Mouse (Mus musculus) liver, embryonic 11.5 days (tissue): Measurements from ENCODE around the gene Prkaa1. TPM values are rescaled to one million over a fixed set of nuclear protein-coding genes. Genes with fewer than 3 reads are reported as not detected.

ENCODE experiments used
- ATAC-seq: fragments of 200-750 bp; cut with Nextera tagmentation; replicated peaks from 2 replicates; pipeline ENCODE4 v1.8.0; 2017; ENCODE audit warnings: moderate number of reproducible peaks, mild to moderate bottlenecking, moderate TSS enrichment, moderate library complexity; ENCODE audit not compliant: low FRiP score
- DNase-seq: peaks from one replicate; pipeline ENCODE4 v3.0.0-alpha.2; 2017; ENCODE audit warnings: low spot score
- H3K27ac ChIP-seq: fragments of 300-500 bp; sonication (generic); 2 replicates; pipeline ENCODE4 v1.5.1; 2014; ENCODE audit warnings: mild to moderate bottlenecking, low read depth, low read length, control low read depth
- H3K27me3 ChIP-seq: fragments of 300-500 bp; sonication (generic); replicated peaks from 2 replicates; pipeline ENCODE4 v1.6.1; 2014; ENCODE audit warnings: low read length, mixed read lengths; ENCODE audit not compliant: control insufficient read depth, insufficient read depth
- H3K36me3 ChIP-seq: fragments of 300-500 bp; sonication (generic); 2 replicates; pipeline ENCODE4 v1.6.1; 2014; ENCODE audit warnings: mild to moderate bottlenecking, low read length, moderate library complexity, mixed read lengths; ENCODE audit not compliant: control insufficient read depth, insufficient read depth
- H3K4me1 ChIP-seq: fragments of 300-500 bp; sonication (generic); replicated peaks from 2 replicates; pipeline ENCODE4 v1.6.1; 2014; ENCODE audit warnings: low read length, mixed read lengths; ENCODE audit not compliant: control insufficient read depth, insufficient read depth
- H3K4me2 ChIP-seq: fragments of 300-500 bp; sonication (generic); 2 replicates; pipeline ENCODE4 v1.6.1; 2014; ENCODE audit warnings: mild to moderate bottlenecking, control low read depth, moderate library complexity
- H3K4me3 ChIP-seq: fragments of 300-500 bp; sonication (generic); 2 replicates; pipeline ENCODE4 v1.5.1; 2014; ENCODE audit warnings: low read depth, low read length, control low read depth
- H3K9ac ChIP-seq: fragments of 300-500 bp; sonication (generic); 2 replicates; pipeline ENCODE4 v1.6.1; 2014; ENCODE audit warnings: low read depth, low read length, control low read depth
- H3K9me3 ChIP-seq: fragments of 300-500 bp; sonication (generic); 2 replicates; pipeline ENCODE4 v1.6.1; 2016; ENCODE audit warnings: low read length, inconsistent platforms, mixed read lengths; ENCODE audit not compliant: control insufficient read depth
- WGBS: fragments of 180-500 bp; shearing (Covaris S2); extraction: QIAGEN DNeasy Blood & Tissue Kit; methylation state at CpG from one replicate; pipeline ENCODE4 v1.1.7; 2014; 5-methylcytosine and 5-hydroxymethylcytosine counted together
- polyA plus RNA-seq: library from polyadenylated mRNA; unstranded; fragments of >200 nt; fragmentation: Nextera tagmentation; extraction: Ambion mirVana; gene quantifications from 2 replicates; pipeline ENCODE4 v1.2.1, GENCODE M21; 2014

Prkaa1 gene
- polyA plus RNA-seq, 1 experiment from 2014 or later: 36.2 TPM

DNA sequence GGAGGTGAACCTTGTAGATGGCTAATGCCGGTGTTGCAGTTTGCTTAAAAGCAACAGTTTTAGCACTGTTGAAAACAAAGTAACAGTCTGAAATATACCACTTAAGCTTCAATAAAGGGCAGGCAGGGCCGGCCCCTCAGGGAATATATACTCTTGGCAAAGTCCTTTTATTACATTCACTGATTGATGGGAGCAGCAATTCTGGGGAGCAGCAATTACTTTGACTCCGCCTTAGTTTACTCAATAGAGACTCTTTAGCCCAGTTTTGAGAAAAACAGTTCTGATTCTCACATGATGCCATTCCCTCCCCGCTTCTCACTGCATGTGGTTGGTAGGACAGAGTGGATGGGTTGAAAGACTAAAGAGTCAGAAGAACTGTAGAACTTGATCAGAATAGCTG is 5.5 kb downstream of the Prkaa1 start:
- ATAC-seq: no peak
- Histone ChIP-seq H3K4me3 (no peak overlapping the region), H3K36me3 (no peaks in the 10 kb centered on the region), H3K27ac (no peak overlapping the region), H3K9me3 (no peaks in the 10 kb centered on the region), H3K4me2 (no peak overlapping the region), H3K4me1 (peaks cover 32% of the 10 kb centered on the region), H3K9ac (no peak overlapping the region), H3K27me3 (no peaks in the 10 kb centered on the region)
- no peak for DNase-seq
- 82% methylated on average over 4 of the region's 4 CpGs for WGBS

DNA sequence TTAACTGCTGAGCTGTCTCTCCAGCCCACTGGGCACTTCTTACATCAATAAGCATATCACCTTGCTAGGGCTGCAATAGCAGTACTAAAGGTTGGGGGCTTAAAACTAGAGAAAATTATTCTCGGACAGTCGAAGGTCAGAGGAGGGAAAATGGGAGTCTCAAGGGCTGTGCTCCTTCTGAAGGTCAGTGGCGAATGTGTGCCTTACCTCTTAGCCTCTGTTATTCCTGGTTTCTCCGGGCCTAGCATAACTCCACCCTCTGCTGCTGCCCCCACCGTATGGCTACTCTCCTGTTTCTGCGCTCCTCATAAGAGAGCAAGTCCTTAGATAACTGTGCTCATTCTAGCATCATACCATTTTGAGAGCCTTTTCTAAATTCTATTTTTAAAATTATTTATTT is 8.5 kb downstream of the Prkaa1 start:
- WGBS: 90% methylated on average over 6 of the region's 6 CpGs
- no peaks in the 10 kb centered on the region for H3K36me3 ChIP-seq
- no peak for ATAC-seq
- no peaks in the 10 kb centered on the region for H3K9me3 ChIP-seq
- peaks cover 26% of the 10 kb centered on the region for H3K4me1 ChIP-seq
- H3K4me2 ChIP-seq: no peak overlapping the region
- no peak overlapping the region for H3K27ac ChIP-seq
- no peaks in the 10 kb centered on the region for H3K27me3 ChIP-seq
- no peak overlapping the region for H3K4me3 ChIP-seq
- no peak for DNase-seq
- no peak overlapping the region for H3K9ac ChIP-seq

DNA sequence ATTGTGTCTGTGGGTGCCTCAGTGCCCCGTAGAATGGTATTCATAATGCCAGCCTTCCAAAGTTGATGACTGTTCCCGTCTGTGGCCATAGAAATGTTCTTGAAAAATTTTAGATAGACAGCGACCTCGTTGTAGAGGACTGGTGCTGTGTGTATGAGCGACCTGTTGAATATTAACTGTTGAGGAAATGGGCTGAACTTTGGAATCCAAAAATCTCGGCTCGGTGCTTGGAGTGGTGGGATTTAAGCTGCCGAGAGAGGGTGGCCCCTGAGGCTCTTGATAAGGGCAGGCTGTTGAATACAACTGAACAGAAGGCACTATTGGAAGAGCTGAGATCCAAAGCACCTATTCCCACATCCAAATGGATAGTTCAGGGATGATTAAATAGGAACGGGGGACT is 11.0 kb downstream of the Prkaa1 start:
- no peak overlapping the region for H3K9ac ChIP-seq
- peaks cover 12% of the 10 kb centered on the region for H3K4me1 ChIP-seq
- peak overlapping the region; percentile 38 for H3K27ac ChIP-seq
- peak overlapping the region; percentile 21 for H3K4me2 ChIP-seq
- H3K27me3 ChIP-seq: no peaks in the 10 kb centered on the region
- 0 out of 2 replicates have a peak, but pooled peaks have one; percentile 16 for ATAC-seq
- 72% methylated on average over 9 of the region's 9 CpGs for WGBS
- H3K4me3 ChIP-seq: no peak overlapping the region
- H3K9me3 ChIP-seq: no peaks in the 10 kb centered on the region
- H3K36me3 ChIP-seq: no peaks in the 10 kb centered on the region; the same call in 1 of the 2 replicates
- no peak for DNase-seq

DNA sequence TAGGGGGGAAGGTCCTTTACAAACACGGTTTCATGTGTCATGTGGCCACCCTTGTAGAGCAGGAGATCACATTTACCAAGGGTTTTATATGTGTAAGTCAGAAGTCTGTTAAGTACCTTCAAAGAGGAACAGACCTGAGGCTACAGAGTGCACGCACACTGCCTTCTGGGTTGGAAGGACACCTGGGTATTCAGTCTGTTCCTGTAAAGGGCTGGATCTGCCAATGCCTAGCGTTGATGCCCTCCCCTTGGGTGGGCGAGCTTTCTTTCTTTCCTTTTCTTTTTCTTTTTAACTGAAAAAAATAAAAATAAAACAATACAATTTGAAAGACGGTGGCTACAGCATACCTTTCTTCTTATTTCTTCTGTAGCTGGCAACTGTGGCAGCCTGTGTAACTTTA is 11.4 kb downstream of the Prkaa1 start:
- no peaks in the 10 kb centered on the region for H3K27me3 ChIP-seq
- WGBS: 78% methylated on average over 5 of the region's 5 CpGs

DNA sequence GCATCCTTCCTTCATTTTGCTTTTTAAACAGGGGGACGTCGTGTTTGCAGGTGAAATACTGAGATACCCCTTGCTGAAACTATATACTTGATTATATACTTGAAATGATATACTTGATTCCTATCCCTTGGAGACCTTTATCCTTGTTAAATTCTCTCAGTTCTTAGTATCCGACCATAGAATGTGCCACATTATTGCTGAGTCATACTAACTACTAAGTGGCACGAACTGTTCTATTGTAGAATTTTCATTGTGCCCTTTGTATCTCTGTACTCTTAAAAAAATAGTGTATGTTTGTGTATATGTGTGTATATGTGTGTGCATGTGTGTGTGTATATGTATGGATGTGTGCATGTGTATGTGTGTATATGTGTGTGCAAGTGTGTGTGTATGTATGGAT is 12.7 kb downstream of the Prkaa1 start:
- no peak; the same call in 1 of the 2 replicates for ATAC-seq
- H3K27me3 ChIP-seq: no peaks in the 10 kb centered on the region
- H3K9ac ChIP-seq: no peak overlapping the region
- peaks cover 10% of the 10 kb centered on the region for H3K4me1 ChIP-seq
- no peaks in the 10 kb centered on the region; the same call in 1 of the 2 replicates for H3K36me3 ChIP-seq
- no peak for DNase-seq
- H3K9me3 ChIP-seq: no peaks in the 10 kb centered on the region
- no peak overlapping the region for H3K4me3 ChIP-seq
- no peak overlapping the region for H3K4me2 ChIP-seq
- 81% methylated on average over 4 of the region's 4 CpGs for WGBS
- H3K27ac ChIP-seq: no peak overlapping the region

More for the DNA sequence above, 11.4 kb downstream of the Prkaa1 start:
- no peak overlapping the region for H3K4me3 ChIP-seq
- no peaks in the 10 kb centered on the region for H3K9me3 ChIP-seq
- no peak overlapping the region for H3K9ac ChIP-seq
- DNase-seq (no peak), ATAC-seq (no peak)
- H3K36me3 ChIP-seq: no peaks in the 10 kb centered on the region; the same call in 1 of the 2 replicates
- H3K27ac ChIP-seq: peak overlapping the region; percentile 19
- H3K4me1 ChIP-seq: peaks cover 10% of the 10 kb centered on the region
- H3K4me2 ChIP-seq: peak overlapping the region; percentile 15

DNA sequence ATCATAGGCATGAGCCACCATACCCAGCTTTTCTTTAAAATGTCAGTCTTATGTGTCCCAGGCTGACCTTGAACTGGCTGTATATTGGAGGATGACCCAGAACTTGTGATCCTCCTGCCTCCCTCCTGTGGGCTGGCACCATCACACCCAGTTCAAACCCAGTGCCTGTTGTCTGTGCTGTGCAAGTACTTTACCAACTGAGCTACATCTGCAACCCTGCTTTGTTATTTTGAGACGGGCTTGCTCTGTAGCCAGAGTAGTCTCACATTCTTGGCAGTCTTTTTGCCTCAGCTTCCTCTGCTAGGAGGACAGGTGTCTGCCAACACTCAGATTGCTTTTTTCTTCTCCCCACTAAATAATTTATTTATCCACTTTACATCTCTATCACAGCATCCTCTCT is 13.7 kb downstream of the Prkaa1 start:
- Histone ChIP-seq H3K4me3 (no peak overlapping the region), H3K9me3 (no peaks in the 10 kb centered on the region), H3K4me2 (no peak overlapping the region), H3K36me3 (no peaks in the 10 kb centered on the region; the same call in 1 of the 2 replicates), H3K9ac (no peak overlapping the region), H3K4me1 (peaks cover 10% of the 10 kb centered on the region), H3K27ac (no peak overlapping the region), H3K27me3 (no peaks in the 10 kb centered on the region)
- WGBS: 83% methylated on average over 1 of the region's 1 CpGs
- ATAC-seq: no peak
- no peak for DNase-seq

DNA sequence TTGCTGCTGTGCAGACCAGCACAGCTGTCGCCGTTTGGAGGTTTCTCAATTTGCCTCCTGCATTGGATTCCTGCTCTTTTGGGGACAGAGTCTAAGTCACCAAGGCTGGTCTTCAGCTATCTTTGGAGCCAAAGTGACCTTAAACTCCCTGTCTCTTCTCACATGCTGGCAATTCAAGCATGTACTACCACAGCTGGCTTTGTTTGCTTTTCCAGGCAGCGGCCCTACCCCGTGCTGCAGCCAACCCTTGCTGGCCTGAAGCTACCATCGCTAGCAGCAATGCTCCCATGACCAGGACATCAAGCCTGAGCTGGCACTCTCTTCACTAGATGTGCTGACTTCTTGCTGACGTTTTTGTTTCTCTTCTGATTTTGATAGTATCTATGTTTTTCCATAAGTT is 15.2 kb downstream of the Prkaa1 start:
- no peak for DNase-seq
- Histone ChIP-seq H3K9me3 (no peaks in the 10 kb centered on the region), H3K27me3 (no peaks in the 10 kb centered on the region), H3K27ac (no peak overlapping the region; the same call in 1 of the 2 replicates), H3K36me3 (peaks cover 2% of the 10 kb centered on the region), H3K4me2 (no peak overlapping the region), H3K4me3 (no peak overlapping the region), H3K9ac (no peak overlapping the region), H3K4me1 (peaks cover 9% of the 10 kb centered on the region)
- 72% methylated on average over 6 of the region's 6 CpGs for WGBS
- 0 out of 2 replicates have a peak, but pooled peaks have one; percentile 15 for ATAC-seq

DNA sequence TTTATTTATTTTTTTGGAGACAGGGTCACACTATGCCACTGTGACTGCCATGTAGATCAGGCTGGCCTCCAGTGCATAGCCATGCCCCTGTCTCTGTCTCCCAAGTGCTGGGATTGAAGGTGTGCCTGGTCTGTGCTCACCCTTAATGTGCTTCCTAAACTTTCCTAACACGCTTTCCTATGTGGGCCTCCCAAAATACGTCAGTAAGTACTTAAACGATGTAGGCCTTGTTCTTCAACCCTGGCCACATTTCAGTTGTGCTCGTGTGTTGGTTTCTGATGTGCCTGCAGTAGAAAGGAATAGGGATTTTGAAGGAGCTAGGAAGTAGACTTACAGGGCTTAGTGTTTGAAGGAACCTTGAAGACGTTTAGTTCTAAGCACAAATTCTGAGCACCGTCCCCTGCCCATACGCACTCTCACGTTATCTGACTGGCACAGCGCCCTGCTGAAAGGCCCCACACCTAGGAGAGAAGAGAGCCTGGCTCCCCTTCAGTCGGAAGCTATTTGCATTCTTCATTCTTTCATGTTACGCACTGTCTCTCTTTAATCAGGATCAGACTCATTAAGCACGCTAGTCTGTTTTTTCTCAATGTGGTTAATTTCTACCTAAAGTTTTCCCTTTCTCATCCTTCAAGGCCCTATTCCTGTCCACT is 21.6 kb downstream of the Prkaa1 start:
- no peak for ATAC-seq
- no peaks in the 10 kb centered on the region for H3K27me3 ChIP-seq
- no peak for DNase-seq
- H3K9me3 ChIP-seq: no peaks in the 10 kb centered on the region
- no peak overlapping the region for H3K27ac ChIP-seq
- no peak overlapping the region for H3K4me2 ChIP-seq
- H3K4me1 ChIP-seq: no peaks in the 10 kb centered on the region
- peaks cover 22% of the 10 kb centered on the region for H3K36me3 ChIP-seq
- 89% methylated on average over 12 of the region's 12 CpGs for WGBS
- H3K4me3 ChIP-seq: no peak overlapping the region
- H3K9ac ChIP-seq: no peak overlapping the region

DNA sequence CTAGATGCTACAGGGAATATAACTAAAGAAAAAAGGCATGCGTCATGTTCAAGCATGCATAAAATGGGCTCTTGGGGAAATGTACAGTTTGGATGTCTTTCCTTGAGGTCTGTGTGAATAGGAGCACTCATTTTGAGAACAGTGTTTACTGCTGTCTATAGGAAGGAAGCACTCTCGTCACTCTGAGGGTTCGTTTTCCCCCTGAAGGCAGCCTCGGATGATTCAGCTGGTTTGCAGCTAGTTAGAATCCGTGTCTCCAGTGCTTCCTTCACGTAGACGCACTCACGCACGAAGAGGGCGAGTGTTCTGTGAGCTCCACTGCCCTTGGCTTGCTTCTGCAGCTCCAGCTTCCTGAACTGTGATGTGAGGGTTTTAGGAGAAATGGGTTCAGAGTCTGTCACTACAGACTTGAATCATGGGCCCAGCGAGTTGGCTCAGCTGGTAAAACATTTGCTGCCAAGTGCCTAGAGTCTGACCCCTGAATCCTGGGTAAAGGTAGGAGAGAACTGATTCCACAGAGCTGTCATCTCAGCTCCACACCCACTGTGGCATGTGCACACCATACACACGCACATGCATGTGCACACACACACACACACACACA is 29.7 kb downstream of the Prkaa1 start:
- no peak overlapping the region for H3K9ac ChIP-seq
- no peaks in the 10 kb centered on the region for H3K9me3 ChIP-seq
- H3K4me1 ChIP-seq: no peaks in the 10 kb centered on the region
- no peak overlapping the region for H3K4me3 ChIP-seq
- H3K4me2 ChIP-seq: no peak overlapping the region
- H3K27ac ChIP-seq: no peak overlapping the region
- peaks cover 39% of the 10 kb centered on the region for H3K36me3 ChIP-seq
- DNase-seq (no peak), ATAC-seq (no peak)
- 82% methylated on average over 12 of the region's 12 CpGs for WGBS
- no peaks in the 10 kb centered on the region for H3K27me3 ChIP-seq
